Mouse (Mus musculus) liver, embryonic 16.5 days (tissue): Measurements from ENCODE around the gene Phf2. TPM values are rescaled to one million over a fixed set of nuclear protein-coding genes. Genes with fewer than 3 reads are reported as not detected.
"Not testable (repeated sequence)": the region's sequence is repeated elsewhere in the genome, so short reads cannot be mapped to it uniquely, and the experiment has no call there.

ENCODE experiments used
- ATAC-seq: fragments of 200-750 bp; cut with Nextera tagmentation; 2 replicates; pipeline ENCODE4 v1.8.0; 2017; ENCODE audit warnings: low read depth, mild to moderate bottlenecking, moderate number of reproducible peaks, moderate library complexity
- H3K27ac ChIP-seq: fragments of 300-500 bp; sonication (generic); 2 replicates; pipeline ENCODE4 v1.5.1; 2014; ENCODE audit warnings: mild to moderate bottlenecking, low read length
- H3K27me3 ChIP-seq: fragments of 300-500 bp; sonication (generic); 2 replicates; pipeline ENCODE4 v1.6.1; 2014; ENCODE audit warnings: low read depth, low read length, mixed read lengths; ENCODE audit not compliant: control insufficient read depth, insufficient read depth
- H3K36me3 ChIP-seq: fragments of 300-500 bp; sonication (generic); 2 replicates; pipeline ENCODE4 v1.6.1; 2014; ENCODE audit warnings: mild to moderate bottlenecking; ENCODE audit not compliant: control insufficient read depth, insufficient read depth
- H3K4me1 ChIP-seq: fragments of 300-500 bp; sonication (generic); 2 replicates; pipeline ENCODE4 v1.6.1; 2014; ENCODE audit warnings: low read depth, low read length, mixed read lengths; ENCODE audit not compliant: control insufficient read depth
- H3K4me2 ChIP-seq: fragments of 300-500 bp; sonication (generic); 2 replicates; pipeline ENCODE4 v1.6.1; 2014; ENCODE audit warnings: low read depth, low read length, mixed read lengths
- H3K4me3 ChIP-seq: fragments of 300-500 bp; sonication (generic); 2 replicates; pipeline ENCODE4 v1.5.1; 2014; ENCODE audit warnings: low read depth, mild to moderate bottlenecking, low read length
- H3K9ac ChIP-seq: fragments of 300-500 bp; sonication (generic); 2 replicates; pipeline ENCODE4 v1.6.1; 2014; ENCODE audit warnings: low read depth, low read length
- H3K9me3 ChIP-seq: fragments of 300-500 bp; sonication (generic); replicated peaks from 2 replicates; pipeline ENCODE4 v1.6.1; 2016; ENCODE audit warnings: low read length; ENCODE audit not compliant: control insufficient read depth
- WGBS: fragments of 180-500 bp; shearing (Covaris S2); extraction: QIAGEN DNeasy Blood & Tissue Kit; methylation state at CpG from one replicate; pipeline ENCODE4 v1.1.7; 2014; ENCODE audit not compliant: insufficient replicate concordance; 5-methylcytosine and 5-hydroxymethylcytosine counted together
- polyA plus RNA-seq: library from polyadenylated mRNA; unstranded; fragments of >200 nt; fragmentation: Nextera tagmentation; extraction: Ambion mirVana; gene quantifications from 2 replicates; pipeline ENCODE4 v1.2.1, GENCODE M21; 2015

Gene Phf2
- polyA plus RNA-seq, 1 experiment from 2014 or later: 1.7 TPM

- Histone ChIP-seq H3K27me3 (no peaks in the 10 kb centered on the region), H3K4me2 (no peak overlapping the region), H3K4me1 (no peaks in the 10 kb centered on the region), H3K4me3 (no peak overlapping the region), H3K36me3 (no peaks in the 10 kb centered on the region; the same call in 1 of the 2 replicates), H3K9ac (no peak overlapping the region), H3K9me3 (no peaks in the 10 kb centered on the region), H3K27ac (no peak overlapping the region)
- no peak for ATAC-seq
- 76% methylated on average over 14 of the region's 14 CpGs for whole genome bisulfite sequencing
Measured at GRCm38 (mm10) chr13:48830528-48831250, 40.2 kb downstream of the Phf2 start.

GRCm38 (mm10) chr13:48829780-48830179 is 41.1 kb downstream of the Phf2 start:
- no peak overlapping the region for H3K4me2 ChIP-seq
- H3K9ac ChIP-seq: no peak overlapping the region
- peaks cover 8% of the 10 kb centered on the region for H3K36me3 ChIP-seq
- H3K9me3 ChIP-seq: no peaks in the 10 kb centered on the region
- H3K4me1 ChIP-seq: no peaks in the 10 kb centered on the region
- H3K4me3 ChIP-seq: no peak overlapping the region
- no peak for ATAC-seq
- H3K27ac ChIP-seq: no peak overlapping the region
- 73% methylated on average over 4 of the region's 4 CpGs for WGBS
- H3K27me3 ChIP-seq: no peaks in the 10 kb centered on the region

GRCm38 (mm10) chr13:48822871-48823270 is 48.0 kb downstream of the Phf2 start:
- no peak overlapping the region for H3K4me2 ChIP-seq
- H3K27ac ChIP-seq: no peak overlapping the region
- H3K36me3 ChIP-seq: peaks cover 26% of the 10 kb centered on the region
- H3K9me3 ChIP-seq: no peaks in the 10 kb centered on the region
- H3K9ac ChIP-seq: no peak overlapping the region
- H3K27me3 ChIP-seq: no peaks in the 10 kb centered on the region
- no peak for ATAC-seq
- H3K4me3 ChIP-seq: no peak overlapping the region
- H3K4me1 ChIP-seq: no peaks in the 10 kb centered on the region
- WGBS: 79% methylated on average over 9 of the region's 9 CpGs

DNA sequence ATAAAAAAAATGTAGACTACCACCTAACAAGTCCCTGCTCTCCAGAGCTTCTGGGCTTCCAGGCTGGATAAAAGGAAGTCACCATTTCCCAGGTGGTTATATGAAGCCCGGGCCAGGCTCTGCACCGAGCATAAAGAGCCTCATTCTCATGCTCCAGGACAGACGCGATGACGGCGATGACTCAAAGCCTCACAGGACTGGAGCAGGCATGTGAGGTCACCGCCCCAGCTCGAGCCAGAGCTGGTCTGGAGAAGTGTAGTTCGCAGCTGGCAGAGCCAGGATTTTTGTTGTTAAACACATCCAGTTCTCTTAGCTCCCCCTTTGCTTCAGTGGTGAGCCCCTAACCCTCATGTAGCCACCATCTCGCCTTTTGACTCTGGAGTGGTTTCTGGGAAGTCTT is 48.6 kb downstream of the Phf2 start:
- H3K36me3 ChIP-seq: peaks cover 28% of the 10 kb centered on the region

GRCm38 (mm10) chr13:48819131-48819530 is 51.8 kb downstream of the Phf2 start:
- no peaks in the 10 kb centered on the region for H3K4me1 ChIP-seq
- H3K27me3 ChIP-seq: no peaks in the 10 kb centered on the region
- H3K36me3 ChIP-seq: peaks cover 32% of the 10 kb centered on the region
- WGBS: 90% methylated on average over 3 of the region's 3 CpGs
- no peak overlapping the region for H3K27ac ChIP-seq
- no peak overlapping the region for H3K4me2 ChIP-seq
- no peak overlapping the region for H3K4me3 ChIP-seq
- H3K9ac ChIP-seq: no peak overlapping the region
- no peaks in the 10 kb centered on the region for H3K9me3 ChIP-seq
- no peak for ATAC-seq

More for the DNA sequence above, 48.6 kb downstream of the Phf2 start:
- no peak for ATAC-seq
- no peak overlapping the region for H3K27ac ChIP-seq
- no peak overlapping the region for H3K9ac ChIP-seq
- no peaks in the 10 kb centered on the region for H3K27me3 ChIP-seq
- no peaks in the 10 kb centered on the region for H3K4me1 ChIP-seq
- H3K4me3 ChIP-seq: no peak overlapping the region
- H3K9me3 ChIP-seq: no peaks in the 10 kb centered on the region
- 84% methylated on average over 10 of the region's 10 CpGs for WGBS
- no peak overlapping the region for H3K4me2 ChIP-seq

- H3K4me2 ChIP-seq: no peak overlapping the region
- H3K36me3 ChIP-seq: peaks cover 36% of the 10 kb centered on the region
- no peak for ATAC-seq
- no peaks in the 10 kb centered on the region for H3K4me1 ChIP-seq
- no peaks in the 10 kb centered on the region for H3K27me3 ChIP-seq
- H3K27ac ChIP-seq: no peak overlapping the region
- H3K9me3 ChIP-seq: no peaks in the 10 kb centered on the region
- H3K9ac ChIP-seq: no peak overlapping the region
- no peak overlapping the region for H3K4me3 ChIP-seq
- WGBS: 71% methylated on average over 1 of the region's 1 CpGs
Measured at GRCm38 (mm10) chr13:48814406-48814805, 56.5 kb downstream of the Phf2 start.

- Histone ChIP-seq H3K4me1 (no peaks in the 10 kb centered on the region), H3K27ac (no peak overlapping the region), H3K9me3 (no peaks in the 10 kb centered on the region), H3K9ac (no peak overlapping the region), H3K4me3 (no peak overlapping the region), H3K27me3 (no peaks in the 10 kb centered on the region), H3K36me3 (peaks cover 28% of the 10 kb centered on the region), H3K4me2 (no peak overlapping the region)
- WGBS: 77% methylated on average over 9 of the region's 9 CpGs
- no peak for ATAC-seq
Measured at GRCm38 (mm10) chr13:48810991-48811390, 59.9 kb downstream of the Phf2 start.

- WGBS: 71% methylated on average over 7 of the region's 7 CpGs
- Histone ChIP-seq H3K36me3 (peaks cover 24% of the 10 kb centered on the region), H3K4me3 (no peak overlapping the region), H3K4me2 (no peak overlapping the region), H3K27me3 (no peaks in the 10 kb centered on the region), H3K4me1 (no peaks in the 10 kb centered on the region), H3K9me3 (no peaks in the 10 kb centered on the region), H3K9ac (no peak overlapping the region), H3K27ac (no peak overlapping the region)
- no peak for ATAC-seq
Measured at GRCm38 (mm10) chr13:48810274-48810823, 60.6 kb downstream of the Phf2 start.

DNA sequence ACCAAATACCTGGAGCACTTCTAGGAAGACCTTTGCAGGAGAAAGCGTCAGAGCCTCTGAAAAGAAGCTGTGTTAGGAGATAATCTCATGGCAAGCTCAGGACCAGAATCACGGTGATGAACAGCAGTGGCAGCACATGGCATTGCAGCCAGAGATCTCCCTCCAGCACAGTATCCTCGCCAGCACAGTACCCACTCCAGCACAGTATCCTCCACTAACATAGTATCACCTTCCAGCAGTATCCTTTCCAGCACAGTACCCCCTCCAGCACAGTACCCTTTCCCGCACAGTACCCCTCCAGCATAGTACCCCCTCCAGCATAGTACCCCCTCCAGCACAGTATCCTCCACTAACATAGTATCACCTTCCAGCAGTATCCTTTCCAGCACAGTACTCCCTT is 61.3 kb downstream of the Phf2 start:
- not testable (repeated sequence) for H3K9ac ChIP-seq, H3K9me3 ChIP-seq, H3K4me2 ChIP-seq, H3K27ac ChIP-seq, ATAC-seq, H3K4me3 ChIP-seq, H3K4me1 ChIP-seq, H3K27me3 ChIP-seq
- peaks cover 25% of the 10 kb centered on the region for H3K36me3 ChIP-seq
- WGBS: 75% methylated on average over 4 of the region's 4 CpGs
